Mouse (Mus musculus): ENCODE measurements at regions not wholly inside any gene's neighbourhood (a gene's known extent, or its start where the extent isn't known, plus 50 kb on each side); places are given as distances from the start of the nearest gene placed in this dataset.
A peak's percentile ranks its signal among the peaks of the same experiment; 100 is the strongest.

DNA sequence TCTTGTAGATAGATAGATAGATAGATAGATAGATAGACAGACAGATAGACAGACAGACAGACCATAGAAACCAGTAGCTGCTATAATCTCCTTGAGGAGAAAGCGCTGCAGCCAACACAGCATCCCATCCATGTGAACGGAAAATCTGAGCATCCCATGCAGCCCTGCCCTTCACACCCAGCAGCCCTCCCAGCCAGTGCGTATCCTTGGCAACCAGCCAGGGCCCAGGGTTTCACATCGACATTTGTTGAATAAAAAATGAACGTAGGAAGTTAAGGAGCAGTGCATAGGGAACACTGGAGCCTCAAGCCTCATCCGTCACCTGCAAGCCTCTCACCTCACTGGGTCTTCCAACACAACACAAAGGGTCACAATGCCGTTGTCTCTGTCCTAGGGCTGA lies 101.1 kb upstream of the Csf3r start:
- ATAC-seq (no peak), DNase-seq (no peak)
- Histone ChIP-seq H3K4me3 (ENCODE audit: low read depth, low read length) (no peak overlapping the region), H3K9me3 (ENCODE audit: low read length) (no peaks in the 10 kb centered on the region), H3K4me2 (ENCODE audit: low read depth, low read length) (no peak overlapping the region), H3K27ac (ENCODE audit: low read depth) (no peak overlapping the region), H3K27me3 (ENCODE audit: insufficient read depth, low read length) (0 out of 2 replicates have a peak, but pooled peaks cover 3% of the 10 kb centered on the region), H3K36me3 (replicated peaks; ENCODE audit: insufficient read depth, low read length) (no peaks in the 10 kb centered on the region), H3K4me1 (ENCODE audit: insufficient read depth) (no peaks in the 10 kb centered on the region), H3K9ac (replicated peaks) (no peak overlapping the region)
- 56% methylated on average over 7 of the region's 7 CpGs for WGBS (ENCODE audit: insufficient replicate concordance)
- no peak for TF ChIP-seq EP300 (IDR thresholded peaks at IDR 0.05; ENCODE audit: low read depth)
- no peak for TF ChIP-seq CTCF (IDR thresholded peaks at IDR 0.05; ENCODE audit: low read depth)

DNA sequence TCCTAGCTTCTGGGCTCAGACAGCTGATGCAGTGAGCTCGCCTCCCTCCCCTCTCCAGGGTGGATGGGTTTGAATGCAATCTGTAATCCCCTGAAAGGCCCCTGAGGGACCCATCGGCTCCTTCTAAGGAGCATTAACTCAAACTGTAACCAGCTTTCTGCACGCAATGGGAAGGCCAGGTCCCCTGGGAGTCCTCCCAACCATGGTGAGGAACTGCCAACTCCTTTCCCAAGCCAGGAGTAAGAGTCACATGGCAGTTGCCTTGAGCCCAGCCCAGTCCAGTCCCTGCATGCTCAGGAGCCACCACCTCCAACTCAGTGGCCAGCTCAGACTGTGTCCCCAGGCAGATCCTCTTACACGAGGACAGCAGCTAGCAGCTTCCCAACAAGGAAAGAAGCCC lies 96.2 kb upstream of the Csf3r start:
- DNase-seq, result no peak
- TF ChIP-seq CTCF (IDR thresholded peaks at IDR 0.05; ENCODE audit: low read depth) (no peak), EP300 (IDR thresholded peaks at IDR 0.05; ENCODE audit: low read depth) (no peak)
- Histone ChIP-seq H3K9me3 (ENCODE audit: low read length) (no peaks in the 10 kb centered on the region), H3K4me3 (ENCODE audit: low read depth, low read length) (no peak overlapping the region), H3K4me1 (ENCODE audit: insufficient read depth) (no peaks in the 10 kb centered on the region), H3K36me3 (replicated peaks; ENCODE audit: insufficient read depth, low read length) (no peaks in the 10 kb centered on the region), H3K27me3 (ENCODE audit: insufficient read depth, low read length) (no peaks in the 10 kb centered on the region), H3K9ac (replicated peaks) (no peak overlapping the region), H3K4me2 (ENCODE audit: low read depth, low read length) (no peak overlapping the region), H3K27ac (ENCODE audit: low read depth) (no peak overlapping the region)
- 55% methylated on average over 4 of the region's 4 CpGs for whole genome bisulfite sequencing (ENCODE audit: insufficient replicate concordance)
- no peak for ATAC-seq

- TF ChIP-seq CTCF (IDR thresholded peaks at IDR 0.05; ENCODE audit: low read depth), result no peak
- no peak for TF ChIP-seq EP300 (IDR thresholded peaks at IDR 0.05; ENCODE audit: low read depth)
- no peak for DNase-seq
- no peak overlapping the region for H3K4me2 ChIP-seq (ENCODE audit: low read depth, low read length)
- WGBS (ENCODE audit: insufficient replicate concordance), result 60% methylated on average over 17 of the region's 17 CpGs
- no peaks in the 10 kb centered on the region for H3K4me1 ChIP-seq (ENCODE audit: insufficient read depth)
- H3K36me3 ChIP-seq (replicated peaks; ENCODE audit: insufficient read depth, low read length), result no peaks in the 10 kb centered on the region
- no peak overlapping the region for H3K4me3 ChIP-seq (ENCODE audit: low read depth, low read length)
- ATAC-seq, result peak; percentile 23; the same call in 1 of the 2 replicates
- no peak overlapping the region for H3K27ac ChIP-seq (ENCODE audit: low read depth)
- no peaks in the 10 kb centered on the region for H3K27me3 ChIP-seq (ENCODE audit: insufficient read depth, low read length)
- H3K9ac ChIP-seq (replicated peaks), result no peak overlapping the region
- H3K9me3 ChIP-seq (ENCODE audit: low read length), result no peaks in the 10 kb centered on the region
These were observed 95.1 kb upstream of the Csf3r start for GRCm38 (mm10) chr4:125929122-125929772.

DNA sequence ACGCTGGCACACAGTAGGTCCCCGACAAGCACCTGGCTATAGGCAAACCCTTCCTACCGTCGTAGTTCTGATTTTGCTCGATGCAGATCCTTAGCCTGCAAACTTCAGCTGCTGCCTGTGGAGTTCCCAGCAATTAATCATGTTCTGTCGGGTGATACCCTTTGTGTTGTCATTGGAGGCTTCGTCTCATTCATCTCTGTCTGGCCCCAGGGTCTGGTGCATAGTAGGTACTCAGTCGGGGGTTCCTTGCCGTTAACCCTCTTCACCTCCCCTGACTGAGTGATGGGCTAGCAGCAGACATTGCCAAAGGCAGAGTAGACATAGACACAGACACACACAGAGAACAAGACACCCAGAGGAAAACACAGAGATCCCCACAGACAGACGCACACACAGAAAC lies 93.6 kb upstream of the Csf3r start:
- no peak overlapping the region for H3K4me3 ChIP-seq (ENCODE audit: low read depth, low read length)
- ATAC-seq (no peak), DNase-seq (no peak)
- H3K27me3 ChIP-seq (ENCODE audit: insufficient read depth, low read length), result no peaks in the 10 kb centered on the region
- no peak overlapping the region for H3K27ac ChIP-seq (ENCODE audit: low read depth)
- TF ChIP-seq CTCF (IDR thresholded peaks at IDR 0.05; ENCODE audit: low read depth) (no peak), EP300 (IDR thresholded peaks at IDR 0.05; ENCODE audit: low read depth) (no peak)
- no peak overlapping the region for H3K9ac ChIP-seq (replicated peaks)
- H3K9me3 ChIP-seq (ENCODE audit: low read length), result no peaks in the 10 kb centered on the region
- H3K4me1 ChIP-seq (ENCODE audit: insufficient read depth), result no peaks in the 10 kb centered on the region
- no peaks in the 10 kb centered on the region for H3K36me3 ChIP-seq (replicated peaks; ENCODE audit: insufficient read depth, low read length)
- 53% methylated on average over 10 of the region's 10 CpGs for WGBS (ENCODE audit: insufficient replicate concordance)
- H3K4me2 ChIP-seq (ENCODE audit: low read depth, low read length), result no peak overlapping the region

DNA sequence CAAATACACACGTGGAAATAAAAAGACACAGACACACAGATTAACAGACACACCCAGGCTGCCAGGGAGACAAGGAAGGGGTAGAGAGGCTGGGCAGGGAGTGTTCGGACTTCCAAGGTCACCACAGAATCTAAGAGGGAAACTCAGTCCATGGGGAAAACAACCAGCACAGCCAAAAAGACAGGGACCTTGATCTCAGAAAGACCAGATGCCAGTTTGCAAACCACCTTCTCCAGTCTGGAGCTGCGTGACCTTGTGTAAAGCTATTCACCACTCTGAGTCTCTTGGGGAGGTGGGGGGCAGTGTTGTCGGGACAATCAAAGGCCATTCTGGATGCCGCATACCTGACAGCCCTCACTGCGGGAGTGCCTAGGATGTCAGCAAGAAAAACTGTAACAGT lies 93.0 kb upstream of the Csf3r start:
- DNase-seq (no peak), ATAC-seq (no peak)
- no peaks in the 10 kb centered on the region for H3K9me3 ChIP-seq (ENCODE audit: low read length)
- no peaks in the 10 kb centered on the region for H3K4me1 ChIP-seq (ENCODE audit: insufficient read depth)
- WGBS (ENCODE audit: insufficient replicate concordance), result 49% methylated on average over 6 of the region's 6 CpGs
- TF ChIP-seq CTCF (IDR thresholded peaks at IDR 0.05; ENCODE audit: low read depth) (no peak), EP300 (IDR thresholded peaks at IDR 0.05; ENCODE audit: low read depth) (no peak)
- H3K4me2 ChIP-seq (ENCODE audit: low read depth, low read length), result no peak overlapping the region
- no peak overlapping the region for H3K27ac ChIP-seq (ENCODE audit: low read depth)
- no peaks in the 10 kb centered on the region for H3K36me3 ChIP-seq (replicated peaks; ENCODE audit: insufficient read depth, low read length)
- no peaks in the 10 kb centered on the region for H3K27me3 ChIP-seq (ENCODE audit: insufficient read depth, low read length)
- H3K4me3 ChIP-seq (ENCODE audit: low read depth, low read length), result no peak overlapping the region
- no peak overlapping the region for H3K9ac ChIP-seq (replicated peaks)

GRCm38 (mm10) chr4:125932036-125932756 lies 92.2 kb upstream of the Csf3r start:
- no peak overlapping the region for H3K4me2 ChIP-seq (ENCODE audit: low read depth, low read length)
- ATAC-seq (no peak), DNase-seq (no peak)
- no peaks in the 10 kb centered on the region for H3K36me3 ChIP-seq (replicated peaks; ENCODE audit: insufficient read depth, low read length)
- no peaks in the 10 kb centered on the region for H3K9me3 ChIP-seq (ENCODE audit: low read length)
- WGBS (ENCODE audit: insufficient replicate concordance), result 78% methylated on average over 22 of the region's 22 CpGs
- H3K4me3 ChIP-seq (ENCODE audit: low read depth, low read length), result no peak overlapping the region
- H3K27me3 ChIP-seq (ENCODE audit: insufficient read depth, low read length), result no peaks in the 10 kb centered on the region
- no peak overlapping the region for H3K27ac ChIP-seq (ENCODE audit: low read depth)
- H3K4me1 ChIP-seq (ENCODE audit: insufficient read depth), result no peaks in the 10 kb centered on the region
- H3K9ac ChIP-seq (replicated peaks), result no peak overlapping the region
- TF ChIP-seq EP300 (IDR thresholded peaks at IDR 0.05; ENCODE audit: low read depth), result no peak

All from liver, postnatal 0 days (tissue).